Mouse (Mus musculus) neural tube, embryonic 11.5 days (tissue): ENCODE measurements around the gene Gm20388. TPM values are rescaled to one million over a fixed set of nuclear protein-coding genes. Genes with fewer than 3 reads are reported as not detected.

Experiments used
- ATAC-seq: fragments of 200-750 bp; cut with Nextera tagmentation; 2 replicates; pipeline ENCODE4 v1.8.0; 2017; ENCODE audit warnings: moderate number of reproducible peaks, mild to moderate bottlenecking, moderate TSS enrichment, moderate library complexity; ENCODE audit not compliant: insufficient read depth, low FRiP score, low TSS enrichment
- DNase-seq: peaks from one replicate; pipeline ENCODE4 v3.0.0-alpha.2; 2015; ENCODE audit warnings: low spot score
- H3K27ac ChIP-seq: fragments of 300-500 bp; sonication (generic); 2 replicates; pipeline ENCODE4 v1.5.1; 2014; ENCODE audit warnings: low read depth, mild to moderate bottlenecking, low read length
- H3K27me3 ChIP-seq: fragments of 300-500 bp; sonication (generic); 2 replicates; pipeline ENCODE4 v1.6.1; 2014; ENCODE audit warnings: mild to moderate bottlenecking, low read length, mixed read lengths; ENCODE audit not compliant: control insufficient read depth, insufficient read depth
- H3K36me3 ChIP-seq: fragments of 300-500 bp; sonication (generic); 2 replicates; pipeline ENCODE4 v1.6.1; 2014; ENCODE audit warnings: mild to moderate bottlenecking, low read length, moderate library complexity, mixed read lengths; ENCODE audit not compliant: control insufficient read depth, insufficient read depth
- H3K4me1 ChIP-seq: fragments of 300-500 bp; sonication (generic); 2 replicates; pipeline ENCODE4 v1.6.1; 2014; ENCODE audit warnings: low read length, mixed read lengths; ENCODE audit not compliant: control insufficient read depth, insufficient read depth
- H3K4me2 ChIP-seq: fragments of 300-500 bp; sonication (generic); 2 replicates; pipeline ENCODE4 v1.6.1; 2014; ENCODE audit warnings: low read depth, mild to moderate bottlenecking, moderate library complexity
- H3K4me3 ChIP-seq: fragments of 300-500 bp; sonication (generic); 2 replicates; pipeline ENCODE4 v1.5.1; 2014; ENCODE audit warnings: low read depth, low read length
- H3K9ac ChIP-seq: fragments of 300-500 bp; sonication (generic); 2 replicates; pipeline ENCODE4 v1.6.1; 2014; ENCODE audit warnings: mild to moderate bottlenecking, low read length
- H3K9me3 ChIP-seq: fragments of 300-500 bp; sonication (generic); 2 replicates; pipeline ENCODE4 v1.6.1; 2016; ENCODE audit warnings: low read length; ENCODE audit not compliant: control insufficient read depth
- WGBS: fragments of 180-500 bp; shearing (Covaris S2); extraction: QIAGEN DNeasy Blood & Tissue Kit; methylation state at CpG from one replicate; pipeline ENCODE4 v1.1.7; 2014; 5-methylcytosine and 5-hydroxymethylcytosine counted together
- polyA plus RNA-seq: library from polyadenylated mRNA; unstranded; fragments of >200 nt; fragmentation: Nextera tagmentation; extraction: Ambion mirVana; gene quantifications from 2 replicates; pipeline ENCODE4 v1.2.1, GENCODE M21; 2014

Gm20388 gene
- polyA plus RNA-seq, 1 experiment from 2014 or later: not detected

DNA sequence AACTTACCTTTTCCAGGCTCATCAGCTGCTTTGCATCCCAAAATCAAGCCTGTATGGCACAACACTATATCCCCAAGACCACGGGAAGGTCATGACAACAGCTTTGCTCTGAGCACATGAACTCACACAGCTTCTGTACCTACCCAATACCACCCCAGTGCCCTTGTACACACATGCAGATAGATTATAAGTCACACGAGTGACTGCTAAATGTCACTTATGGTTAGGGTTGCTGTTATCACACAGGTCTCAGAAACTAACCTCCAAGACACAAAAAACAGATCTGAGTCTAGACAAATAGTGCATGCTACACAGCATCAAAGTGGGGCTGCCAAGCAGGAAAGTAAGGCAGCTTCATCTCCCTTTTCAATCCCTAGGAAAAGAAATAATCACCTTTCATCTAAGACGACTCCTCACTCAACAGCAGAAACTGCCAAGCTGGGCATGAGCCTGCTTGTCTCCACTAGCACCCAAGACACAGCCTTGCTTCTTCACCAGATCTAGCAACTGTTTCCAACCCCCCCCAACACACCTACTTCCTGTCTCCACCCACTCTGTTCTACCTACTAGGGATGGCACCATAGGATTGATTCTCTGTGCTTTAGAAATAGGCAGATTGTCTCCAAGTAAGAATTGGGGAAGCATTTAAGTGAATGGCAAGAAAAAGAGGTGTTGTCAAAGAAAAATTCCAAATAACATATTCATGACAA is 3043.6 kb downstream of the Gm20388 start:
- Histone ChIP-seq H3K9ac (no peak overlapping the region), H3K4me3 (no peak overlapping the region), H3K27me3 (no peaks in the 10 kb centered on the region), H3K4me1 (0 out of 2 replicates have a peak, but pooled peaks cover 3% of the 10 kb centered on the region), H3K9me3 (no peaks in the 10 kb centered on the region), H3K4me2 (no peak overlapping the region), H3K36me3 (no peaks in the 10 kb centered on the region), H3K27ac (no peak overlapping the region)
- 93% methylated on average over 3 of the region's 3 CpGs for WGBS
- no peak for ATAC-seq
- DNase-seq: no peak

DNA sequence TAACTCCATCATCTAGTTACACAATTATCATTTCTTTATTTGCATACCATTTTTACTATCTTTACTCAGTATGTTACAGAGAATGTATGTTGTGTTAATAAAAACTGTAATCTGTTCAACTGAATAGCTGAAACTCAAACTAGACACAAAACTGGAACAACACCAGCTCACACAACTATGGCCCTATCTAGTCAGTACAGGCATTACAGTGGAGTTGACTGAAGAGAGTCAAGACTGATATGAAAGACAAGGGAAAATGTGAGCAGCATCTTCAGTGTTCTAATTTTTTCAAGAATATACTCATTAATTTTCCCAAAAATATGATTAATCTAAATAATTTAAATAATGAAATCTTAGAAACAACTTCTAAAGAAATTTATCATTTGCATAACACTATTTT is 3044.6 kb downstream of the Gm20388 start:
- Histone ChIP-seq H3K27me3 (no peaks in the 10 kb centered on the region), H3K27ac (no peak overlapping the region), H3K4me1 (0 out of 2 replicates have a peak, but pooled peaks cover 3% of the 10 kb centered on the region), H3K36me3 (no peaks in the 10 kb centered on the region), H3K4me2 (no peak overlapping the region), H3K9me3 (no peaks in the 10 kb centered on the region), H3K4me3 (no peak overlapping the region), H3K9ac (no peak overlapping the region)
- no peak for DNase-seq
- no peak for ATAC-seq

DNA sequence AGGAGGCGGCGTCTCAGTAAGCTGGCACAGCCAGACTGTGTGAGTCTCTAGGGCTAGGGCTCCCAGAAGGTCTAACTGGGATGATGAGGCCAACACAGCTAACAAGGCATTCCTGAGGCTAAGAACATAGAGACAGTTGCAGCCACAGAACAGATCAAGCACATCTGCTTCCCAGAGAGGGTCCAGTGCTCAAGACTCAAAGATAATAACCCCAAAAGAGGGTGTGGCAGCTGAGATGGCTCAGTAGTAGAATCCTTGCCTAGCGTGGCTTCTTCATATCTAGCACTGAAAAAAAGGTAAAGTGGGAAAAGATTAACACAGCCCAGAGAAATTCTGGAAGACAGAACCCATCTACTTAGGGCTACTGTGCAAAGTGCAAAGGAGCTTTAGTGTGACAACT is 3045.4 kb downstream of the Gm20388 start:
- no peaks in the 10 kb centered on the region for H3K36me3 ChIP-seq
- no peak overlapping the region for H3K4me3 ChIP-seq
- H3K9me3 ChIP-seq: no peaks in the 10 kb centered on the region
- no peak overlapping the region for H3K27ac ChIP-seq
- no peak overlapping the region for H3K4me2 ChIP-seq
- WGBS: 91% methylated on average over 3 of the region's 3 CpGs
- ATAC-seq: no peak
- H3K27me3 ChIP-seq: no peaks in the 10 kb centered on the region
- peaks cover 3% of the 10 kb centered on the region; the same call in 1 of the 2 replicates for H3K4me1 ChIP-seq
- no peak for DNase-seq
- H3K9ac ChIP-seq: no peak overlapping the region

DNA sequence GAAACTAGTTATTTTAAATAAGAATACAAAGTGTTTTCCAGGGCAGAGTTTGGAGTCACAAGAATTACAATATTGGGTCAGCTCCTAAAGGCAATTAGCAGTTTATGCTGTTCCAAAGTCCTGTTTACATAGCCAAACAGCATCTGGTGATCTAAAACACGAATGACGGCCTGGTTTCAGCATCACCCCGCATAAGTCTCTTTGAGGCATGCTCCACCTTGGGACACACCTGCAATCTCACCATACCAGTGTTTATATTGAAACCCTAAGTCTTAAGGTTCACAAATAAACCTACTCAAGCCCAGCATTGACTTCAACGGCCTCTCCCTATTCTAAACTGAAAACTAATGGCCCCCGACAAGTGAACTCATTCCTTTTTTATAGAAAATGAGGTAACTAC is 3049.7 kb downstream of the Gm20388 start:
- WGBS: 90% methylated on average over 5 of the region's 5 CpGs
- Histone ChIP-seq H3K9me3 (no peaks in the 10 kb centered on the region), H3K4me1 (peaks cover 11% of the 10 kb centered on the region), H3K9ac (no peak overlapping the region), H3K27me3 (no peaks in the 10 kb centered on the region), H3K27ac (no peak overlapping the region), H3K36me3 (no peaks in the 10 kb centered on the region), H3K4me3 (no peak overlapping the region), H3K4me2 (no peak overlapping the region)
- ATAC-seq: no peak
- DNase-seq: no peak

DNA sequence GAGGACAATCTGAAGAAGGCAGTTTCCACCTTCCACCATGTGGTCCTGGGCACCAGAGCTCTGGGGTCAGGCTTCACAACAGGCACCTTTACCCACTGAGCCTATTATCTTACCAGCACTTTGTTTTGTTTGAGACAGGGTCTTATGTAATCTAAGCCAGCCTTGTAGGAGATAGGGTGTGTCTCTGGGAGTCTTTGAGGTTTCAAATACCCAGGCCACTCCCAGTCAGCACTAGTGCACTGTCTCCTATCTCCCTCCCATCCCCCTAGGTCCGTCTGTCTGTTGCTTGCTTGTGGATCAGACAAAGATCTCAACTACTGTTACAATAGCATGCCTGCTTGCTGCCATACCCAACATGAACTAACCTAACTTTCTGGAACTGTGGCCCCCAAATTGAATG is 3050.3 kb downstream of the Gm20388 start:
- peaks cover 8% of the 10 kb centered on the region for H3K4me1 ChIP-seq
- no peak overlapping the region for H3K4me3 ChIP-seq
- no peaks in the 10 kb centered on the region for H3K9me3 ChIP-seq
- WGBS: 32% methylated on average over 1 of the region's 1 CpGs
- H3K27me3 ChIP-seq: no peaks in the 10 kb centered on the region
- no peak for ATAC-seq
- no peak for DNase-seq
- no peak overlapping the region for H3K9ac ChIP-seq
- no peak overlapping the region for H3K4me2 ChIP-seq
- H3K27ac ChIP-seq: no peak overlapping the region
- no peaks in the 10 kb centered on the region for H3K36me3 ChIP-seq

DNA sequence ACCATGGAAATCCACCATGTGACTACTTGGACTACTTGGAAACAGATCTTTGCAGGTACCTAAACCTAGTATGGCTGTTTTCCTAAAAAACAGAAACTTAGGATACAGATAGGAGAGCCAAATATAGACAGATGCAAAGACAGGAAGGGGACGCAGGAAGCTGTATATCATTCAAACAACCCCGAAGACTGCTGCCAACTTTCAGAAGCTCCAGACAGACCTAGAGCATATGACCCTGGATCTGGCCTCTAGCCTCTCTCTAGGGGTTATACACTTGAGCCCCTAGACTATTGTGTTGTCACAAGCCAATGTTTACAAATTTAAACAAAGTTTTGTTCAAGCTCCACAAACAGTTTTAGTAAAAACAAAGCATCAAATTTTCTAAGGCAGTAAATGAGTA is 3050.8 kb downstream of the Gm20388 start:
- Histone ChIP-seq H3K27ac (no peak overlapping the region), H3K36me3 (no peaks in the 10 kb centered on the region), H3K4me3 (no peak overlapping the region), H3K27me3 (no peaks in the 10 kb centered on the region), H3K9me3 (no peaks in the 10 kb centered on the region), H3K4me2 (no peak overlapping the region), H3K9ac (no peak overlapping the region), H3K4me1 (peaks cover 8% of the 10 kb centered on the region)
- DNase-seq (no peak), ATAC-seq (no peak)
- WGBS: 64% methylated on average over 2 of the region's 2 CpGs

DNA sequence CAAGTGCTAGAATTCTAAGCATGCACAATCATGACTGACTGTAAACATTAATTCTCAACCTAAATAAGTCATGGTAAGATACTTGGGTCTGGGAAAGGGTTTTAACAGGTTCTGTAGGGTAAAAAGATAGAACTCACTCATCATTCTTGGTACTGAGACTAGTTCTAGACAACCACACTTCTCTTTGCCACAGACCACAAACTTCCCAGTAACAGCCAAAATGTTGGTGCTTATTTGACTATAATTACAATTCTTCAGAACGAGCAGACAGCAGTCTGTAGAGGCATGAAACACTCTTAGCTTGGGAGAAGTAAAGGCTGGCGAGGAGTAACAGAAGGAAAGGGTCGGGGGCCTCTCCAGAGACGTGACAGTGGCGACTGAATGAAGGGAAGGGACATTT is 3051.4 kb downstream of the Gm20388 start:
- H3K4me2 ChIP-seq: no peak overlapping the region
- H3K9me3 ChIP-seq: no peaks in the 10 kb centered on the region
- DNase-seq (no peak), ATAC-seq (no peak)
- no peaks in the 10 kb centered on the region for H3K36me3 ChIP-seq
- H3K27me3 ChIP-seq: no peaks in the 10 kb centered on the region
- peaks cover 8% of the 10 kb centered on the region for H3K4me1 ChIP-seq
- H3K27ac ChIP-seq: no peak overlapping the region
- no peak overlapping the region for H3K9ac ChIP-seq
- 66% methylated on average over 5 of the region's 5 CpGs for WGBS
- H3K4me3 ChIP-seq: no peak overlapping the region

DNA sequence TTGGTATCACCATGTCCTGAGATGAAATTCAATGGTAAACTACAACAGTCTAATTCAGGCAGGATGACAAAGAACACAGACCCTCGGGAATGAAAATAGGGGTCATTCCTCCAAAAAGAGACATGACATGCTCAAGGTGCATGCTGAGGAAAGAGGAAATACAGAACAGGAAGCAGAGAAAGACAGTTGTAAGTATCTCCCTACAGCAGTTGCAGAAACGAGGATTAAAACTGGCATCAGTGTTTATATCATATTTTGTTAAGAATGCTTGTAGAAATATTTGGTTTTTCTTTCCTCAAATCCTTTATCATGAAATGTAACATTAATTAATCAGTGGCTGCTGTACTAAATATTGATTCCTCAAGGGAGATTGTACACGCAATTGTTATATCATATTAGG is 3056.0 kb downstream of the Gm20388 start:
- Histone ChIP-seq H3K4me2 (no peak overlapping the region), H3K4me3 (no peak overlapping the region), H3K27me3 (no peaks in the 10 kb centered on the region), H3K27ac (no peak overlapping the region), H3K9me3 (no peaks in the 10 kb centered on the region), H3K4me1 (peaks cover 5% of the 10 kb centered on the region; the same call in 1 of the 2 replicates), H3K9ac (no peak overlapping the region), H3K36me3 (no peaks in the 10 kb centered on the region)
- ATAC-seq: no peak
- no peak for DNase-seq
- WGBS: 92% methylated on average over 3 of the region's 3 CpGs

DNA sequence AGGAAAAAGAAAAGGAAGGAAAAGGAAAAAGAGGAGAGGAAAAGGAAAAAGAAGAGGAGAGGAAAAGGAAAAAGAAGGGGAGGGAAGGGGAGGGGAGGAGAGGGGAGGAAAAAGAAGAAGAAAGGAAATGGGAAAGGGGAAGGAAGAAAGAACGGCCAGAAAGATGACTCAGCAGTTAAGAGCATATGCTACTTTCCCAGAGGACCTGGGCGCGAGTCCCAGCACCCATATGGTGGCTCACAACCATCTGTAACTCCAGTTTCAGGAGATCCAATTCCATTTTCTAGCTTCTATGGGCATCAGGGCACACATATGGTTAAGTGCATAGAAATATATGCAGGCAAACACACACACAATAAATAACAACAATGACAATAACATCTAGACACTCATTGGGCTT is 3057.5 kb downstream of the Gm20388 start:
- Histone ChIP-seq H3K4me2 (no peak overlapping the region), H3K36me3 (no peaks in the 10 kb centered on the region), H3K9me3 (no peaks in the 10 kb centered on the region), H3K27ac (no peak overlapping the region), H3K4me1 (no peaks in the 10 kb centered on the region), H3K9ac (no peak overlapping the region), H3K4me3 (no peak overlapping the region), H3K27me3 (no peaks in the 10 kb centered on the region)
- 95% methylated on average over 3 of the region's 3 CpGs for WGBS
- DNase-seq (no peak), ATAC-seq (no peak)
